Comparison of ENCODE assay signal across 19 mouse cellular contexts in genomic region chr5:33920924-33921323, GRCm38 (mm10). TPM values are rescaled to one million over a fixed set of nuclear protein-coding genes. Genes with fewer than 3 reads are reported as not detected.
A peak's percentile ranks its signal among the peaks of the same experiment; 100 is the strongest.
DNase-seq lines count a peak whose midpoint lies in the region; ATAC-seq and TF ChIP-seq lines count a peak whose summit lies in the region.
"Had no signal": no experiment of that assay in that cellular context is flagged by ENCODE, and none has a peak within 500 bp of the region (broad histone marks: within the 10 kb centered on the region; RNA-seq: fewer than 3 reads in every experiment).

No protein-coding gene starts in this region.

- H3K4me1 ChIP-seq in heart, embryonic 12.5 days (replicated peaks), result peaks cover 12% of the 10 kb centered on the region; the same call in 1 of the 2 replicates
- H3K4me1 ChIP-seq in heart, adult 2 months (ENCODE audit: control insufficient read depth, insufficient read depth, low read length), result peaks cover 15% of the 10 kb centered on the region
- H3K4me1 ChIP-seq in bone marrow macrophage, adult 2 months (ENCODE audit: control insufficient read depth, insufficient read depth, low read length), result peaks cover 22% of the 10 kb centered on the region
- H3K4me1 ChIP-seq in megakaryocyte, embryonic 14.5 days, result peaks cover 49% of the 10 kb centered on the region
- H3K4me1 ChIP-seq in lung, adult 2 months (ENCODE audit: control insufficient read depth, insufficient read depth, low read length), result no peaks in the 10 kb centered on the region; the same call in 1 of the 2 replicates
- H3K4me1 ChIP-seq: embryonic facial prominence, embryonic 15.5 days; midbrain, embryonic 13.5 days had no signal

- no peak overlapping the region for H3K4me2 ChIP-seq in heart, embryonic 12.5 days
- H3K4me2 ChIP-seq: embryonic facial prominence, embryonic 15.5 days; hindbrain, embryonic 13.5 days; liver, embryonic 11.5 days; midbrain, embryonic 13.5 days had no signal

- no peak for TF ChIP-seq CTCF in heart, adult 2 months (IDR thresholded peaks at IDR 0.05)
- TF ChIP-seq CTCF in bone marrow macrophage, adult 2 months (IDR thresholded peaks at IDR 0.05; ENCODE audit: low read depth, low read length), result no peak
- no peak for TF ChIP-seq CTCF in lung, adult 2 months (IDR thresholded peaks at IDR 0.05; ENCODE audit: insufficient read depth, low read length)

- intact Hi-C loops in heart, adult 2 months (cut with DNase I), result no loop called here

- no peak overlapping the region for H3K9ac ChIP-seq in heart, embryonic 12.5 days
- no peak overlapping the region for H3K9ac ChIP-seq in heart, adult 2 months (ENCODE audit: low read depth, low read length)
- H3K9ac ChIP-seq: embryonic facial prominence, embryonic 15.5 days; hindbrain, embryonic 13.5 days; midbrain, embryonic 13.5 days had no signal

- H3K79me2 ChIP-seq in heart, adult 2 months (replicated peaks; ENCODE audit: control insufficient read depth, insufficient read depth, low read length), result peaks cover 4% of the 10 kb centered on the region

- DNase-seq in heart, adult 2 months, result no peak
- peak; percentile 84 for DNase-seq in 416B (ENCODE audit: low read depth)
- DNase-seq in lung, adult 2 months, result no peak
- no peak for DNase-seq in kidney, postnatal 36 days
- DNase-seq: adrenal gland, postnatal 10 days; cerebellum, adult 11-12 months; cerebellum, postnatal 25 days; kidney, postnatal 25 days; lung, adult 18-20 months had no signal

- TF ChIP-seq EP300 in heart, adult 2 months (IDR thresholded peaks at IDR 0.05; ENCODE audit: insufficient read depth, low read depth, low read length), result no peak

- H3K36me3 ChIP-seq in heart, embryonic 12.5 days, result peaks cover 48% of the 10 kb centered on the region
- H3K36me3 ChIP-seq in heart, adult 2 months (ENCODE audit: control insufficient read depth, insufficient read depth, low read length), result peaks cover 6% of the 10 kb centered on the region
- H3K36me3 ChIP-seq in megakaryocyte, embryonic 14.5 days (replicated peaks; ENCODE audit: low read length), result peaks cover 79% of the 10 kb centered on the region

- no peak overlapping the region for H3K27ac ChIP-seq in heart, embryonic 12.5 days (ENCODE audit: poor library complexity, severe bottlenecking)
- no peak overlapping the region for H3K27ac ChIP-seq in heart, adult 2 months
- H3K27ac ChIP-seq in bone marrow macrophage, adult 2 months (ENCODE audit: insufficient read depth, low read depth, low read length), result peak overlapping the region; percentile 60
- H3K27ac ChIP-seq: embryonic facial prominence, embryonic 15.5 days; hindbrain, embryonic 13.5 days; midbrain, embryonic 13.5 days had no signal

- WGBS in heart, embryonic 12.5 days, result 36% methylated on average over 4 of the region's 4 CpGs
- 20% methylated on average over 4 of the region's 4 CpGs for WGBS in heart, adult 2 months
- WGBS in lung, adult 2 months, result 34% methylated on average over 4 of the region's 4 CpGs

- no peaks in the 10 kb centered on the region for H3K27me3 ChIP-seq in heart, embryonic 12.5 days (replicated peaks)
- no peaks in the 10 kb centered on the region for H3K27me3 ChIP-seq in heart, adult 2 months (ENCODE audit: control insufficient read depth, insufficient read depth, low read length)
- H3K27me3 ChIP-seq in megakaryocyte, embryonic 14.5 days (replicated peaks), result no peaks in the 10 kb centered on the region
- H3K27me3 ChIP-seq: embryonic facial prominence, embryonic 15.5 days; hindbrain, embryonic 13.5 days; midbrain, embryonic 13.5 days; Patski had no signal

- H3K4me3 ChIP-seq in heart, embryonic 12.5 days, result no peak overlapping the region
- H3K4me3 ChIP-seq in heart, adult 2 months, result no peak overlapping the region
- no peak overlapping the region for H3K4me3 ChIP-seq in bone marrow macrophage, adult 2 months (ENCODE audit: insufficient read depth, low read length)
- H3K4me3 ChIP-seq in megakaryocyte, embryonic 14.5 days (replicated peaks), result peak overlapping the region; percentile 66
- no peak overlapping the region for H3K4me3 ChIP-seq in lung, adult 2 months (replicated peaks; ENCODE audit: extremely low read depth, low read depth, low read length)
- H3K4me3 ChIP-seq: embryonic facial prominence, embryonic 15.5 days; hindbrain, embryonic 13.5 days; midbrain, embryonic 13.5 days had no signal

- ATAC-seq in heart, embryonic 12.5 days (ENCODE audit: insufficient number of reproducible peaks, low FRiP score), result peak; percentile 53
- ATAC-seq: forebrain, embryonic 16.5 days; inflammation-experienced regulatory T-cells, adult 6 months; midbrain, embryonic 13.5 days; Patski had no signal

- no peak for TF ChIP-seq POLR2A in heart, adult 2 months (IDR thresholded peaks at IDR 0.05; ENCODE audit: insufficient read depth, low read depth, low read length)
- TF ChIP-seq POLR2A in bone marrow macrophage, adult 2 months (IDR thresholded peaks at IDR 0.05; ENCODE audit: borderline replicate concordance, low read depth, low read length), result no peak
- TF ChIP-seq POLR2A in lung, adult 2 months (IDR thresholded peaks at IDR 0.05; ENCODE audit: borderline replicate concordance, extremely low read depth, low read depth, low read length), result no peak

- peaks cover under 1% of the 10 kb centered on the region; the same call in 1 of the 2 replicates for H3K9me3 ChIP-seq in heart, embryonic 12.5 days (replicated peaks)
- no peaks in the 10 kb centered on the region for H3K9me3 ChIP-seq in megakaryocyte, embryonic 14.5 days
- H3K9me3 ChIP-seq: embryonic facial prominence, embryonic 15.5 days had no signal

RNA-seq across cellular contexts. Expression of gene Nelfa, which starts 15.3 kb away (rescaled TPM):
- polyA plus RNA-seq in heart, embryonic 12.5 days (2016; fragmentation: Nextera tagmentation; extraction: Ambion mirVana), result 36.5 and 39.8 TPM in 2 replicates
- total RNA-seq in heart, adult 2 months (2021), result 10 to 100 TPM; 10.3 to 10.4 TPM
- 15.8 and 18.4 TPM in 2 replicates for polyA plus RNA-seq in heart, adult 2 months (2012; rRNA removed)
- 18.9 and 20.2 TPM in 2 replicates for polyA plus RNA-seq in bone marrow macrophage, adult 2 months (2012; ENCODE audit: insufficient read depth, insufficient read length, missing spikeins)
- polyA plus RNA-seq in megakaryocyte, embryonic 14.5 days (2012; ENCODE audit: insufficient read depth, low replicate concordance), result 21.9 and 31.2 TPM in 2 replicates
- 28.1 and 34.1 TPM in 2 replicates for polyA plus RNA-seq in lung, adult 2 months (2012; rRNA removed)
